Comparison of ENCODE assay signal across 19 mouse cellular contexts in genomic region chr3:86883985-86884384, GRCm38 (mm10).
"Had no signal": no experiment of that assay in that cellular context is flagged by ENCODE, and none has a peak within 500 bp of the region (broad histone marks: within the 10 kb centered on the region; RNA-seq: fewer than 3 reads in every experiment).

No protein-coding gene starts in this region.

- H3K4me3 ChIP-seq: liver, embryonic 13.5 days; liver, embryonic 15.5 days; lung, embryonic 15.5 days; midbrain, embryonic 13.5 days; midbrain, embryonic 15.5 days; myocyte; neural tube, embryonic 12.5 days; stomach, embryonic 15.5 days had no signal

- H3K9me3 ChIP-seq: liver, embryonic 13.5 days; liver, embryonic 15.5 days; lung, embryonic 15.5 days; midbrain, embryonic 13.5 days; midbrain, embryonic 15.5 days; stomach, embryonic 15.5 days had no signal

- H3K27ac ChIP-seq: liver, embryonic 13.5 days; liver, embryonic 15.5 days; lung, embryonic 15.5 days; midbrain, embryonic 13.5 days; midbrain, embryonic 15.5 days; neural tube, embryonic 12.5 days; stomach, embryonic 15.5 days; stomach, postnatal 0 days had no signal

- ATAC-seq: liver, postnatal 0 days; lung, postnatal 0 days; midbrain, embryonic 13.5 days; midbrain, embryonic 15.5 days had no signal

- H3K27me3 ChIP-seq: liver, embryonic 13.5 days; liver, embryonic 15.5 days; lung, embryonic 15.5 days; midbrain, embryonic 13.5 days; midbrain, embryonic 15.5 days; neural tube, embryonic 12.5 days; stomach, embryonic 15.5 days had no signal

- H3K36me3 ChIP-seq: liver, embryonic 13.5 days; liver, embryonic 15.5 days; lung, embryonic 15.5 days; midbrain, embryonic 15.5 days; stomach, embryonic 15.5 days had no signal

- H3K4me2 ChIP-seq: liver, embryonic 11.5 days; liver, embryonic 13.5 days; liver, embryonic 15.5 days; lung, embryonic 15.5 days; midbrain, embryonic 11.5 days; midbrain, embryonic 13.5 days; midbrain, embryonic 15.5 days; neural tube, embryonic 12.5 days; stomach, embryonic 15.5 days had no signal

- H3K4me1 ChIP-seq: liver, embryonic 13.5 days; liver, embryonic 15.5 days; lung, embryonic 15.5 days; neural tube, embryonic 12.5 days; stomach, embryonic 15.5 days had no signal

- DNase-seq: liver, embryonic 13.5 days; liver, postnatal 0 days; lung, adult 2 months; lung, postnatal 4 days; retina, postnatal 1 day; right cerebral cortex, postnatal 14 days; thymus, postnatal 14 days; thymus, postnatal 36 days had no signal

- H3K9ac ChIP-seq: liver, embryonic 13.5 days; liver, embryonic 15.5 days; liver, postnatal 0 days; lung, embryonic 15.5 days; midbrain, embryonic 13.5 days; midbrain, embryonic 15.5 days; neural tube, embryonic 12.5 days; stomach, embryonic 15.5 days had no signal
